Comparison of ENCODE assay signal across 24 mouse cellular contexts in the genomic region with DNA sequence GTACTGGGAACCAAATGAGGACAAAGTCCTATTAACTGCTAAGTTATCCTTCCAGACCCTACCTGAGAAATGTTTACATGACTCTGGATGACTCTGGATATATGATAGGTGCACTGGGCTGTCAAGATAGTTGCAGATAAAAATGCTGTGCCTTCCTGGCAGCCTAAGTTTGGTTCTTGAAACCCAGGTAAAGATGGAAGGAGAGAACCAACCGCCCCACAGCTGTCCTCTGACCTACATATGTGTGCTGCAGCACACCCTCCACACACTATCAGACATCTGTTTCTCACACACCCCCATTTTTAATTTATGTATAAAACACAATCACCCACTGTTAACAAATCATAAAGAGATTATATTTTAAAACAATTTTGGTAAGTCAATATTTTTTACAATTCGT.
DNase-seq lines count a peak whose midpoint lies in the region; ATAC-seq and TF ChIP-seq lines count a peak whose summit lies in the region.
"Had no signal": no experiment of that assay in that cellular context is flagged by ENCODE, and none has a peak within 500 bp of the region (broad histone marks: within the 10 kb centered on the region; RNA-seq: fewer than 3 reads in every experiment).

No protein-coding gene starts in this region.

- no peak overlapping the region for H3K27ac ChIP-seq in layer of hippocampus, adult 2 months
- H3K27ac ChIP-seq: embryonic facial prominence, embryonic 10.5 days; embryonic facial prominence, embryonic 12.5 days; forebrain, embryonic 13.5 days; forebrain, embryonic 15.5 days had no signal

- DNase-seq in thymus, adult 18-20 months = peak; percentile 16 to 30
- peak; percentile 59 for DNase-seq in thymus, postnatal 0 days (ENCODE audit: low spot score)
- peak; percentile 60 for DNase-seq in thymus, postnatal 14 days
- peak; percentile 17 to 50 for DNase-seq in thymus, postnatal 36 days
- no peak for DNase-seq in layer of hippocampus, adult 2 months (ENCODE audit: low spot score in 2 of 2)
- no peak for DNase-seq in urinary bladder, postnatal 4 days (ENCODE audit: low spot score in 2 of 2)
- DNase-seq: adrenal gland, adult 2 months; adrenal gland, postnatal 10 days; adrenal gland, postnatal 25 days; B cell, adult 2 months; cerebellum, adult 11-12 months; cerebellum, adult 2 months; cerebellum, adult 9-10 months; cerebellum, postnatal 10 days; cerebellum, postnatal 25 days had no signal

- no peak overlapping the region for H3K4me3 ChIP-seq in layer of hippocampus, adult 2 months
- H3K4me3 ChIP-seq: embryonic facial prominence, embryonic 10.5 days; embryonic facial prominence, embryonic 12.5 days; forebrain, embryonic 13.5 days; forebrain, embryonic 15.5 days had no signal

- TF ChIP-seq CTCF in layer of hippocampus, adult 2 months (conservative IDR thresholded peaks at IDR 0.05) = no peak

- ATAC-seq in granulocyte monocyte progenitor cell, adult 5-6 weeks (replicated peaks; ENCODE audit: poor library complexity, severe bottlenecking) = no peak
- ATAC-seq in megakaryocyte progenitor cell, adult 5-6 weeks (replicated peaks; ENCODE audit: poor library complexity) = no peak
- ATAC-seq: activated CD4-positive, CD25-positive, alpha-beta regulatory T cell, adult 4 months; CD4-positive, CD25-positive, alpha-beta regulatory T cell, adult 4 months; forebrain, embryonic 13.5 days; forebrain, embryonic 15.5 days; Patski had no signal

Comparison
In these comparisons a context has a peak if more than half of its experiments do, and no peak if none do; other contexts are left out.
1. DNase-seq: peak in thymus, adult 18-20 months (2 of 2), thymus, postnatal 0 days (single experiment), thymus, postnatal 14 days (single experiment) and thymus, postnatal 36 days (2 of 2); none in layer of hippocampus, adult 2 months (0 of 2) and urinary bladder, postnatal 4 days (0 of 2).